Mouse (Mus musculus) liver, embryonic 14.5 days (tissue): ENCODE data around the gene Rtl1. TPM values are rescaled to one million over a fixed set of nuclear protein-coding genes. Genes with fewer than 3 reads are reported as not detected.

Source experiments
- ATAC-seq: fragments of 200-750 bp; cut with Nextera tagmentation; 2 replicates; pipeline ENCODE4 v1.8.0; 2017; ENCODE audit warnings: moderate number of reproducible peaks, mild to moderate bottlenecking, moderate library complexity; ENCODE audit not compliant: insufficient read depth
- DNase-seq, 3 experiments: peaks; one replicate each; pipeline ENCODE4 v3.0.0-alpha.2; 2012 to 2013; ENCODE audit warnings: low read depth in 3 of 3, low spot score in 3 of 3
- H3K27ac ChIP-seq: fragments of 300-500 bp; sonication (generic); 2 replicates; pipeline ENCODE4 v1.5.1; 2014; ENCODE audit warnings: moderate library complexity, mild to moderate bottlenecking, control low read depth, inconsistent platforms
- H3K27me3 ChIP-seq: fragments of 300-500 bp; sonication (generic); 2 replicates; pipeline ENCODE4 v1.6.1; 2014; ENCODE audit warnings: mild to moderate bottlenecking, low read length, moderate library complexity; ENCODE audit not compliant: control insufficient read depth, insufficient read depth
- H3K36me3 ChIP-seq: fragments of 300-500 bp; sonication (generic); replicated peaks from 2 replicates; pipeline ENCODE4 v1.6.1; 2014; ENCODE audit warnings: low read depth; ENCODE audit not compliant: control insufficient read depth, insufficient read depth
- H3K4me1 ChIP-seq, 2 experiments: fragments of 200-500 bp in 1 of 2; fragments of 300-500 bp in 1 of 2; sonication (generic) in 1 of 2; replicated peaks; 2 replicates each; pipeline ENCODE4 v1.6.1; 2012 to 2014; ENCODE audit warnings: antibody characterized with exemption in 1 of 2, inconsistent platforms in 1 of 2, low read length in 1 of 2; ENCODE audit not compliant: control insufficient read depth in 2 of 2, insufficient read depth in 2 of 2
- H3K4me2 ChIP-seq: fragments of 300-500 bp; sonication (generic); 2 replicates; pipeline ENCODE4 v1.6.1; 2014; ENCODE audit warnings: low read depth, mild to moderate bottlenecking, control low read depth, moderate library complexity
- H3K4me3 ChIP-seq, 2 experiments: fragments of 200-500 bp in 1 of 2; fragments of 300-500 bp in 1 of 2; sonication (generic) in 1 of 2; 2 replicates each; pipeline ENCODE4 v1.5.1; 2012 to 2014; ENCODE audit warnings: low read depth in 2 of 2, low read length in 2 of 2, mild to moderate bottlenecking in 2 of 2, control low read depth in 1 of 2, inconsistent platforms in 1 of 2, moderate library complexity in 1 of 2; ENCODE audit not compliant: insufficient read depth in 1 of 2
- H3K9ac ChIP-seq: fragments of 300-500 bp; sonication (generic); replicated peaks from 2 replicates; pipeline ENCODE4 v1.6.1; 2014; ENCODE audit warnings: mild to moderate bottlenecking, control low read depth, moderate library complexity
- H3K9me3 ChIP-seq: fragments of 300-500 bp; sonication (generic); 2 replicates; pipeline ENCODE4 v1.6.1; 2016; ENCODE audit warnings: low read length, mixed read lengths; ENCODE audit not compliant: control insufficient read depth
- CTCF ChIP-seq: IDR thresholded peaks from 2 replicates; pipeline ENCODE4 v1.5.1; 2016; ENCODE audit warnings: antibody characterized with exemption, low read depth, control low read depth
- EP300 ChIP-seq: IDR thresholded peaks from 2 replicates; pipeline ENCODE4 v1.6.1; 2016; ENCODE audit warnings: antibody characterized with exemption, low read depth
- WGBS: fragments of 180-500 bp; shearing (Covaris S2); extraction: QIAGEN DNeasy Blood & Tissue Kit; methylation state at CpG from one replicate; pipeline ENCODE4 v1.1.7; 2014; ENCODE audit not compliant: insufficient replicate concordance; 5-methylcytosine and 5-hydroxymethylcytosine counted together
- polyA plus RNA-seq, 2 experiments: library from polyadenylated mRNA; depleted of rRNA in 1 of 2; stranded (reverse) in 1 of 2; unstranded in 1 of 2; fragments of >200 nt; fragmentation: Nextera tagmentation in 1 of 2; extraction: Ambion mirVana in 1 of 2; gene quantifications; 2 replicates each; pipeline versions ENCODE4 v1.2.1 to v1.2.3; 2012 to 2014

The Rtl1 gene
- polyA plus RNA-seq (2012; rRNA removed) (0.82 and 1.1 TPM in 2 replicates), polyA plus RNA-seq (2014; fragmentation: Nextera tagmentation; extraction: Ambion mirVana) (0.34 and 0.41 TPM in 2 replicates)

GRCm38 (mm10) chr12:109600230-109600629 lies at the start of gene Rtl1:
Rtl1 (minus strand) TSS chr12:109600330.
- Histone ChIP-seq H3K27ac (no peak within 1 kb of the TSS), H3K9ac (no peak within 1 kb of the TSS), H3K4me3 (no peak within 1 kb of the TSS), H3K36me3 (no peaks in the 10 kb centered on the region), H3K4me1 (no peaks in the 10 kb centered on the region), H3K27me3 (no peaks in the 10 kb centered on the region), H3K9me3 (no peaks in the 10 kb centered on the region), H3K4me2 (no peak within 1 kb of the TSS)
- ATAC-seq (no peak), DNase-seq (no peak)
- TF ChIP-seq EP300: no peak
- TF ChIP-seq CTCF: no peak
- 66% methylated on average over 7 of the region's 7 CpGs for WGBS

- Histone ChIP-seq H3K9me3 (no peaks in the 10 kb centered on the region), H3K36me3 (no peaks in the 10 kb centered on the region), H3K4me1 (no peaks in the 10 kb centered on the region), H3K9ac (no peak overlapping the region), H3K27me3 (no peaks in the 10 kb centered on the region), H3K4me2 (no peak overlapping the region), H3K27ac (no peak overlapping the region), H3K4me3 (no peak overlapping the region)
- TF ChIP-seq EP300 (no peak), CTCF (no peak)
- 51% methylated on average over 3 of the region's 3 CpGs for WGBS
- no peak for ATAC-seq
- DNase-seq: no peak
These were observed 40.5 kb upstream of the Rtl1 start for GRCm38 (mm10) chr12:109640560-109641167.

GRCm38 (mm10) chr12:109632035-109632434 lies 31.9 kb upstream of the Rtl1 start:
- no peak overlapping the region for H3K9ac ChIP-seq
- TF ChIP-seq EP300 (no peak), CTCF (no peak)
- ATAC-seq: no peak
- DNase-seq: no peak
- no peaks in the 10 kb centered on the region for H3K9me3 ChIP-seq
- H3K4me2 ChIP-seq: no peak overlapping the region
- H3K4me3 ChIP-seq: no peak overlapping the region
- H3K27ac ChIP-seq: no peak overlapping the region
- H3K27me3 ChIP-seq: no peaks in the 10 kb centered on the region
- 32% methylated on average over 3 of the region's 3 CpGs for WGBS
- no peaks in the 10 kb centered on the region for H3K36me3 ChIP-seq
- H3K4me1 ChIP-seq: no peaks in the 10 kb centered on the region

GRCm38 (mm10) chr12:109628887-109629286 lies 28.8 kb upstream of the Rtl1 start:
- Histone ChIP-seq H3K36me3 (no peaks in the 10 kb centered on the region), H3K27ac (no peak overlapping the region), H3K9ac (no peak overlapping the region), H3K4me1 (no peaks in the 10 kb centered on the region), H3K9me3 (no peaks in the 10 kb centered on the region), H3K4me3 (no peak overlapping the region), H3K4me2 (no peak overlapping the region), H3K27me3 (no peaks in the 10 kb centered on the region)
- 70% methylated on average over 1 of the region's 1 CpGs for WGBS
- ATAC-seq: no peak
- TF ChIP-seq CTCF (no peak), EP300 (no peak)
- no peak for DNase-seq

- WGBS: 66% methylated on average over 5 of the region's 5 CpGs
- Histone ChIP-seq H3K4me3 (no peak overlapping the region), H3K36me3 (no peaks in the 10 kb centered on the region), H3K27ac (no peak overlapping the region), H3K4me2 (no peak overlapping the region), H3K9ac (no peak overlapping the region), H3K9me3 (no peaks in the 10 kb centered on the region), H3K27me3 (no peaks in the 10 kb centered on the region), H3K4me1 (no peaks in the 10 kb centered on the region)
- no peak for DNase-seq
- TF ChIP-seq EP300 (no peak), CTCF (no peak)
- no peak for ATAC-seq
These were observed 26.8 kb upstream of the Rtl1 start for GRCm38 (mm10) chr12:109626910-109627309.
